Mouse (Mus musculus) hindbrain, embryonic 11.5 days (tissue): ENCODE results near the gene Igdcc3. TPM values are rescaled to one million over a fixed set of nuclear protein-coding genes. Genes with fewer than 3 reads are reported as not detected.
A peak's percentile ranks its signal among the peaks of the same experiment; 100 is the strongest.

ENCODE experiments used
- ATAC-seq: fragments of 200-750 bp; cut with Nextera tagmentation; 2 replicates; pipeline ENCODE4 v1.8.0; 2017; ENCODE audit warnings: mild to moderate bottlenecking, moderate TSS enrichment, moderate library complexity; ENCODE audit not compliant: low FRiP score
- DNase-seq: peaks from one replicate; pipeline ENCODE4 v3.0.0-alpha.2; 2015; ENCODE audit warnings: low spot score
- H3K27ac ChIP-seq: fragments of 300-500 bp; sonication (generic); 2 replicates; pipeline ENCODE4 v1.5.1; 2014; ENCODE audit warnings: mild to moderate bottlenecking, low read depth, low read length
- H3K27me3 ChIP-seq: fragments of 300-500 bp; sonication (generic); 2 replicates; pipeline ENCODE4 v1.6.1; 2014; ENCODE audit warnings: mild to moderate bottlenecking, low read length, moderate library complexity, mixed read lengths; ENCODE audit not compliant: control insufficient read depth, insufficient read depth
- H3K36me3 ChIP-seq: fragments of 300-500 bp; sonication (generic); 2 replicates; pipeline ENCODE4 v1.6.1; 2014; ENCODE audit warnings: mild to moderate bottlenecking, low read length, moderate library complexity, mixed read lengths; ENCODE audit not compliant: control insufficient read depth, insufficient read depth
- H3K4me1 ChIP-seq: fragments of 300-500 bp; sonication (generic); replicated peaks from 2 replicates; pipeline ENCODE4 v1.6.1; 2014; ENCODE audit warnings: low read length, mixed read lengths; ENCODE audit not compliant: control insufficient read depth, insufficient read depth
- H3K4me2 ChIP-seq: fragments of 300-500 bp; sonication (generic); replicated peaks from 2 replicates; pipeline ENCODE4 v1.6.1; 2014; ENCODE audit warnings: mild to moderate bottlenecking, low read depth, low read length
- H3K4me3 ChIP-seq: fragments of 300-500 bp; sonication (generic); 2 replicates; pipeline ENCODE4 v1.5.1; 2014; ENCODE audit warnings: low read depth, low read length
- H3K9ac ChIP-seq: fragments of 300-500 bp; sonication (generic); 2 replicates; pipeline ENCODE4 v1.6.1; 2014; ENCODE audit warnings: low read depth, low read length
- H3K9me3 ChIP-seq: fragments of 300-500 bp; sonication (generic); 2 replicates; pipeline ENCODE4 v1.6.1; 2016; ENCODE audit warnings: low read length; ENCODE audit not compliant: control insufficient read depth
- WGBS: fragments of 180-500 bp; shearing (Covaris S2); extraction: QIAGEN DNeasy Blood & Tissue Kit; methylation state at CpG from one replicate; pipeline ENCODE4 v1.1.7; 2014; 5-methylcytosine and 5-hydroxymethylcytosine counted together
- polyA plus RNA-seq: library from polyadenylated mRNA; unstranded; fragments of >200 nt; fragmentation: Nextera tagmentation; extraction: Ambion mirVana; gene quantifications from 2 replicates; pipeline ENCODE4 v1.2.1, GENCODE M21; 2014

The Igdcc3 gene
- polyA plus RNA-seq, 1 experiment from 2014 or later = 46.0 TPM

GRCm38 (mm10) chr9:65175939-65176871, 35.2 kb downstream of the Igdcc3 start:
- peak overlapping the region; percentile 59 for H3K9ac ChIP-seq
- DNase-seq = peak; percentile 78
- WGBS = 21% methylated on average over 9 of the region's 9 CpGs
- no peaks in the 10 kb centered on the region for H3K27me3 ChIP-seq
- H3K4me3 ChIP-seq = no peak overlapping the region
- peaks cover 49% of the 10 kb centered on the region for H3K4me1 ChIP-seq
- ATAC-seq = peak; percentile 71
- H3K36me3 ChIP-seq = peaks cover 2% of the 10 kb centered on the region; the same call in 1 of the 2 replicates
- no peaks in the 10 kb centered on the region for H3K9me3 ChIP-seq
- H3K27ac ChIP-seq = peak overlapping the region; percentile 98
- peak overlapping the region; percentile 8; the same call in 1 of the 2 replicates for H3K4me2 ChIP-seq

- Histone ChIP-seq H3K27ac (peak overlapping the region; percentile 98), H3K9ac (peak overlapping the region; percentile 38; the same call in 1 of the 2 replicates), H3K4me3 (no peak overlapping the region), H3K27me3 (no peaks in the 10 kb centered on the region), H3K4me2 (no peak overlapping the region), H3K36me3 (peaks cover 7% of the 10 kb centered on the region; the same call in 1 of the 2 replicates), H3K4me1 (peaks cover 59% of the 10 kb centered on the region), H3K9me3 (no peaks in the 10 kb centered on the region)
- ATAC-seq (no peak), DNase-seq (no peak)
- 51% methylated on average over 3 of the region's 3 CpGs for WGBS
Measured at GRCm38 (mm10) chr9:65177497-65177896, 36.5 kb downstream of the Igdcc3 start.

- Histone ChIP-seq H3K9ac (peak overlapping the region; percentile 47), H3K9me3 (no peaks in the 10 kb centered on the region), H3K4me1 (peaks cover 60% of the 10 kb centered on the region), H3K4me2 (peak overlapping the region; percentile 31), H3K27me3 (no peaks in the 10 kb centered on the region), H3K36me3 (peaks cover 11% of the 10 kb centered on the region; the same call in 1 of the 2 replicates), H3K4me3 (no peak overlapping the region), H3K27ac (peak overlapping the region; percentile 98)
- ATAC-seq = no peak
- WGBS = 34% methylated on average over 10 of the region's 10 CpGs
- DNase-seq = no peak
Measured at GRCm38 (mm10) chr9:65177912-65178311, 36.9 kb downstream of the Igdcc3 start.

- no peak overlapping the region for H3K4me3 ChIP-seq
- WGBS = 3% methylated on average over 22 of the region's 22 CpGs
- peak overlapping the region; percentile 31 for H3K4me2 ChIP-seq
- ATAC-seq = peak; percentile 73
- H3K27ac ChIP-seq = peak overlapping the region; percentile 98
- peak overlapping the region; percentile 47 for H3K9ac ChIP-seq
- peaks cover 14% of the 10 kb centered on the region; the same call in 1 of the 2 replicates for H3K36me3 ChIP-seq
- DNase-seq = peak; percentile 85
- H3K9me3 ChIP-seq = no peaks in the 10 kb centered on the region
- H3K4me1 ChIP-seq = peaks cover 60% of the 10 kb centered on the region
- no peaks in the 10 kb centered on the region for H3K27me3 ChIP-seq
Measured at GRCm38 (mm10) chr9:65178336-65179213, 37.6 kb downstream of the Igdcc3 start.

GRCm38 (mm10) chr9:65179817-65180624, 39.0 kb downstream of the Igdcc3 start:
- H3K4me3 ChIP-seq = no peak overlapping the region
- H3K27ac ChIP-seq = peak overlapping the region; percentile 98
- H3K36me3 ChIP-seq = peaks cover 22% of the 10 kb centered on the region; the same call in 1 of the 2 replicates
- H3K27me3 ChIP-seq = no peaks in the 10 kb centered on the region
- H3K9me3 ChIP-seq = no peaks in the 10 kb centered on the region
- H3K4me2 ChIP-seq = no peak overlapping the region
- H3K9ac ChIP-seq = peak overlapping the region; percentile 36
- ATAC-seq = no peak
- 19% methylated on average over 17 of the region's 17 CpGs for WGBS
- DNase-seq = no peak
- H3K4me1 ChIP-seq = peaks cover 60% of the 10 kb centered on the region

- H3K9ac ChIP-seq = no peak overlapping the region
- DNase-seq (peak; percentile 95), ATAC-seq (peak; percentile 36)
- H3K4me3 ChIP-seq = no peak overlapping the region
- H3K27me3 ChIP-seq = no peaks in the 10 kb centered on the region
- H3K27ac ChIP-seq = peak overlapping the region; percentile 27; the same call in 1 of the 2 replicates
- H3K9me3 ChIP-seq = no peaks in the 10 kb centered on the region
- WGBS = 0% methylated on average over 3 of the region's 3 CpGs
- no peak overlapping the region for H3K4me2 ChIP-seq
- H3K4me1 ChIP-seq = peaks cover 5% of the 10 kb centered on the region; the same call in 1 of the 2 replicates
- peaks cover 10% of the 10 kb centered on the region; the same call in 1 of the 2 replicates for H3K36me3 ChIP-seq
Measured at GRCm38 (mm10) chr9:65188599-65188998, 47.6 kb downstream of the Igdcc3 start.

- Histone ChIP-seq H3K4me1 (peaks cover 6% of the 10 kb centered on the region; the same call in 1 of the 2 replicates), H3K4me2 (no peak overlapping the region)
- ATAC-seq = no peak
Measured at GRCm38 (mm10) chr9:65190306-65190705, 49.3 kb downstream of the Igdcc3 start.

More at GRCm38 (mm10) chr9:65190306-65190705, 49.3 kb downstream of the Igdcc3 start:
- Histone ChIP-seq H3K27me3 (no peaks in the 10 kb centered on the region), H3K9ac (no peak overlapping the region), H3K9me3 (no peaks in the 10 kb centered on the region), H3K36me3 (peaks cover 3% of the 10 kb centered on the region; the same call in 1 of the 2 replicates), H3K4me3 (no peak overlapping the region), H3K27ac (peak overlapping the region; percentile 14; the same call in 1 of the 2 replicates)
- WGBS = 40% methylated on average over 7 of the region's 7 CpGs
- no peak for DNase-seq
